Mouse (Mus musculus) embryonic facial prominence, embryonic 13.5 days (tissue): ENCODE data around the gene Smim5. TPM values are rescaled to one million over a fixed set of nuclear protein-coding genes. Genes with fewer than 3 reads are reported as not detected.
"Not testable (repeated sequence)": the region's sequence is repeated elsewhere in the genome, so short reads cannot be mapped to it uniquely, and the experiment has no call there.

Source experiments
- ATAC-seq: fragments of 200-750 bp; cut with Nextera tagmentation; 2 replicates; pipeline ENCODE4 v1.8.0; 2017; ENCODE audit warnings: low read depth; ENCODE audit not compliant: insufficient number of reproducible peaks, insufficient read depth, low FRiP score, low TSS enrichment
- H3K27ac ChIP-seq: fragments of 300-500 bp; sonication (generic); 2 replicates; pipeline ENCODE4 v1.5.1; 2015; ENCODE audit warnings: moderate library complexity, mild to moderate bottlenecking, inconsistent platforms
- H3K27me3 ChIP-seq: fragments of 300-500 bp; sonication (generic); 2 replicates; pipeline ENCODE4 v1.6.1; 2015; ENCODE audit warnings: mild to moderate bottlenecking, inconsistent platforms
- H3K36me3 ChIP-seq: fragments of 300-500 bp; sonication (generic); 2 replicates; pipeline ENCODE4 v1.6.1; 2015; ENCODE audit warnings: mild to moderate bottlenecking, inconsistent platforms
- H3K4me1 ChIP-seq: fragments of 300-500 bp; sonication (generic); 2 replicates; pipeline ENCODE4 v1.6.1; 2015; ENCODE audit warnings: inconsistent platforms
- H3K4me2 ChIP-seq: fragments of 300-500 bp; sonication (generic); 2 replicates; pipeline ENCODE4 v1.6.1; 2015; ENCODE audit warnings: moderate library complexity, mild to moderate bottlenecking, inconsistent platforms
- H3K4me3 ChIP-seq: fragments of 300-500 bp; sonication (generic); 2 replicates; pipeline ENCODE4 v1.5.1; 2015; ENCODE audit warnings: mild to moderate bottlenecking, inconsistent platforms
- H3K9ac ChIP-seq: fragments of 300-500 bp; sonication (generic); 2 replicates; pipeline ENCODE4 v1.6.1; 2015; ENCODE audit warnings: mild to moderate bottlenecking, inconsistent platforms
- H3K9me3 ChIP-seq: fragments of 300-500 bp; sonication (generic); 2 replicates; pipeline ENCODE4 v1.6.1; 2016; ENCODE audit warnings: inconsistent platforms
- WGBS: fragments of 180-500 bp; shearing (Covaris S2); methylation state at CpG from one replicate; pipeline ENCODE4 v1.1.7; 2015; ENCODE audit warnings: mixed read lengths; 5-methylcytosine and 5-hydroxymethylcytosine counted together
- polyA plus RNA-seq: library from polyadenylated mRNA; unstranded; fragments of >200 nt; fragmentation: Nextera tagmentation; extraction: Ambion mirVana; gene quantifications from 2 replicates; pipeline ENCODE4 v1.2.1, GENCODE M21; 2015

The Smim5 gene
- polyA plus RNA-seq: 3.3 and 3.4 TPM in 2 replicates

GRCm38 (mm10) chr11:115899486-115900266, at the start of gene Smim5:
TSS of gene Smim5 (plus strand) at chr11:115899966.
- peak within 1 kb of the TSS; percentile 22; the same call in 1 of the 2 replicates for H3K9ac ChIP-seq
- peaks cover 41% of the 10 kb centered on the region for H3K4me1 ChIP-seq
- ATAC-seq: no peak
- H3K36me3 ChIP-seq: peaks cover 33% of the 10 kb centered on the region
- H3K27me3 ChIP-seq: no peaks in the 10 kb centered on the region
- peak within 1 kb of the TSS; percentile 7; the same call in 1 of the 2 replicates for H3K4me2 ChIP-seq
- WGBS: 32% methylated on average over 16 of the region's 16 CpGs
- peak within 1 kb of the TSS; percentile 55; the same call in 1 of the 2 replicates for H3K27ac ChIP-seq
- H3K4me3 ChIP-seq: no peak within 1 kb of the TSS
- H3K9me3 ChIP-seq: no peaks in the 10 kb centered on the region

GRCm38 (mm10) chr11:115854674-115855073, 45.1 kb upstream of the Smim5 start:
- no peak overlapping the region for H3K4me3 ChIP-seq
- no peak overlapping the region for H3K4me2 ChIP-seq
- no peaks in the 10 kb centered on the region for H3K9me3 ChIP-seq
- H3K27me3 ChIP-seq: peaks cover 45% of the 10 kb centered on the region
- peaks cover 13% of the 10 kb centered on the region for H3K4me1 ChIP-seq
- H3K36me3 ChIP-seq: peaks cover 8% of the 10 kb centered on the region; the same call in 1 of the 2 replicates
- WGBS: 78% methylated on average over 6 of the region's 6 CpGs
- H3K27ac ChIP-seq: no peak overlapping the region
- ATAC-seq: no peak
- peak overlapping the region; percentile 32; the same call in 1 of the 2 replicates for H3K9ac ChIP-seq

GRCm38 (mm10) chr11:115857146-115857545, 42.6 kb upstream of the Smim5 start:
- not testable (repeated sequence) for H3K27ac ChIP-seq, H3K4me2 ChIP-seq, H3K36me3 ChIP-seq, H3K9me3 ChIP-seq, ATAC-seq, H3K9ac ChIP-seq, H3K4me3 ChIP-seq
- Histone ChIP-seq H3K27me3 (peaks cover 70% of the 10 kb centered on the region), H3K4me1 (peaks cover 13% of the 10 kb centered on the region)
- WGBS: 93% methylated on average over 4 of the region's 4 CpGs

- H3K9ac ChIP-seq: no peak overlapping the region
- H3K4me3 ChIP-seq: 0 out of 2 replicates have a peak overlapping the region, but pooled peaks have one; percentile 44
- H3K27me3 ChIP-seq: peaks cover 71% of the 10 kb centered on the region
- no peaks in the 10 kb centered on the region for H3K36me3 ChIP-seq
- H3K9me3 ChIP-seq: no peaks in the 10 kb centered on the region
- H3K27ac ChIP-seq: no peak overlapping the region
- H3K4me2 ChIP-seq: no peak overlapping the region
- H3K4me1 ChIP-seq: peaks cover 13% of the 10 kb centered on the region
- WGBS: 52% methylated on average over 13 of the region's 13 CpGs
- ATAC-seq: no peak
These were observed 41.8 kb upstream of the Smim5 start for GRCm38 (mm10) chr11:115857936-115858335.

GRCm38 (mm10) chr11:115858354-115858753, 41.4 kb upstream of the Smim5 start, which contains the start of gene Myo15b:
TSS of gene Myo15b (plus strand) at chr11:115858406.
- Histone ChIP-seq H3K4me2 (peak within 1 kb of the TSS; percentile 66), H3K9ac (peak within 1 kb of the TSS; percentile 60), H3K4me3 (peak within 1 kb of the TSS; percentile 44), H3K27ac (no peak within 1 kb of the TSS), H3K4me1 (peaks cover 13% of the 10 kb centered on the region), H3K27me3 (peaks cover 71% of the 10 kb centered on the region), H3K36me3 (no peaks in the 10 kb centered on the region), H3K9me3 (no peaks in the 10 kb centered on the region)
- ATAC-seq: no peak
- 9% methylated on average over 27 of the region's 27 CpGs for WGBS

- Histone ChIP-seq H3K4me1 (peaks cover 13% of the 10 kb centered on the region), H3K36me3 (no peaks in the 10 kb centered on the region), H3K4me3 (peak overlapping the region; percentile 44), H3K27me3 (peaks cover 71% of the 10 kb centered on the region), H3K9ac (peak overlapping the region; percentile 60), H3K4me2 (peak overlapping the region; percentile 66), H3K27ac (no peak overlapping the region), H3K9me3 (no peaks in the 10 kb centered on the region)
- WGBS: 2% methylated on average over 72 of the region's 75 CpGs
- 0 out of 2 replicates have a peak, but pooled peaks have one; percentile 43 for ATAC-seq
These were observed 40.4 kb upstream of the Smim5 start for GRCm38 (mm10) chr11:115859143-115859945.

GRCm38 (mm10) chr11:115863895-115864294, 35.9 kb upstream of the Smim5 start:
- ATAC-seq: no peak
- Histone ChIP-seq H3K27me3 (peaks cover 33% of the 10 kb centered on the region), H3K9ac (no peak overlapping the region), H3K9me3 (no peaks in the 10 kb centered on the region), H3K4me3 (no peak overlapping the region), H3K36me3 (no peaks in the 10 kb centered on the region), H3K4me2 (no peak overlapping the region), H3K27ac (no peak overlapping the region), H3K4me1 (peaks cover 7% of the 10 kb centered on the region)
- 87% methylated on average over 8 of the region's 8 CpGs for WGBS

- Histone ChIP-seq H3K4me3 (no peak overlapping the region), H3K9ac (no peak overlapping the region), H3K36me3 (no peaks in the 10 kb centered on the region), H3K9me3 (no peaks in the 10 kb centered on the region), H3K4me1 (no peaks in the 10 kb centered on the region), H3K27ac (no peak overlapping the region), H3K4me2 (no peak overlapping the region), H3K27me3 (no peaks in the 10 kb centered on the region)
- ATAC-seq: no peak
- 84% methylated on average over 8 of the region's 8 CpGs for WGBS
These were observed 30.4 kb upstream of the Smim5 start for GRCm38 (mm10) chr11:115869393-115869792.

- 53% methylated on average over 4 of the region's 4 CpGs for WGBS
These were observed 27.3 kb upstream of the Smim5 start for GRCm38 (mm10) chr11:115872437-115872836.

GRCm38 (mm10) chr11:115875935-115876334, 23.8 kb upstream of the Smim5 start:
- 93% methylated on average over 3 of the region's 3 CpGs for WGBS
- no peak for ATAC-seq
- H3K4me1 ChIP-seq: no peaks in the 10 kb centered on the region
- H3K27ac ChIP-seq: no peak overlapping the region
- H3K9ac ChIP-seq: no peak overlapping the region
- H3K9me3 ChIP-seq: no peaks in the 10 kb centered on the region
- no peaks in the 10 kb centered on the region for H3K36me3 ChIP-seq
- H3K27me3 ChIP-seq: no peaks in the 10 kb centered on the region
- no peak overlapping the region for H3K4me3 ChIP-seq
- H3K4me2 ChIP-seq: no peak overlapping the region

More at GRCm38 (mm10) chr11:115872437-115872836, 27.3 kb upstream of the Smim5 start:
- ATAC-seq: no peak
- no peak overlapping the region for H3K9ac ChIP-seq
- H3K4me3 ChIP-seq: no peak overlapping the region
- H3K4me2 ChIP-seq: no peak overlapping the region
- no peaks in the 10 kb centered on the region for H3K4me1 ChIP-seq
- no peaks in the 10 kb centered on the region for H3K9me3 ChIP-seq
- H3K36me3 ChIP-seq: no peaks in the 10 kb centered on the region
- H3K27ac ChIP-seq: no peak overlapping the region
- no peaks in the 10 kb centered on the region for H3K27me3 ChIP-seq

- H3K4me1 ChIP-seq: no peaks in the 10 kb centered on the region
- no peak overlapping the region for H3K9ac ChIP-seq
- no peaks in the 10 kb centered on the region for H3K36me3 ChIP-seq
- H3K27ac ChIP-seq: no peak overlapping the region
- no peak overlapping the region for H3K4me2 ChIP-seq
- H3K9me3 ChIP-seq: no peaks in the 10 kb centered on the region
- WGBS: 67% methylated on average over 5 of the region's 5 CpGs
- H3K4me3 ChIP-seq: no peak overlapping the region
- no peak for ATAC-seq
- H3K27me3 ChIP-seq: no peaks in the 10 kb centered on the region
These were observed 23.3 kb upstream of the Smim5 start for GRCm38 (mm10) chr11:115876438-115876837.
